Mouse (Mus musculus) bone marrow macrophage, adult 2 months (primary cell): ENCODE results near the gene Kcna2.

Experiments
- CTCF ChIP-seq: IDR thresholded peaks from 2 replicates; pipeline ENCODE4 v1.5.1; 2012; ENCODE audit warnings: low read depth, mild to moderate bottlenecking, low read length, moderate library complexity
- POLR2A ChIP-seq: IDR thresholded peaks from 2 replicates; pipeline ENCODE4 v1.6.1; 2012; ENCODE audit warnings: mild to moderate bottlenecking, low read depth, low read length, borderline replicate concordance

- no peak for TF ChIP-seq CTCF
- no peak for TF ChIP-seq POLR2A
These were observed 28.3 kb downstream of the Kcna2 start for GRCm38 (mm10) chr3:107129251-107129650.
